Mouse (Mus musculus) ES-Bruce4 (cell line): ENCODE data around the gene Unc119.

Experiments used
- CTCF ChIP-seq: IDR thresholded peaks from one replicate; pipeline ENCODE4 v1.8.1; 2011; ENCODE audit warnings: low read depth, low read length
- EP300 ChIP-seq: IDR thresholded peaks from 2 replicates; pipeline ENCODE4 v1.6.1; 2011; ENCODE audit warnings: low read depth, low read length; ENCODE audit not compliant: insufficient read depth

DNA sequence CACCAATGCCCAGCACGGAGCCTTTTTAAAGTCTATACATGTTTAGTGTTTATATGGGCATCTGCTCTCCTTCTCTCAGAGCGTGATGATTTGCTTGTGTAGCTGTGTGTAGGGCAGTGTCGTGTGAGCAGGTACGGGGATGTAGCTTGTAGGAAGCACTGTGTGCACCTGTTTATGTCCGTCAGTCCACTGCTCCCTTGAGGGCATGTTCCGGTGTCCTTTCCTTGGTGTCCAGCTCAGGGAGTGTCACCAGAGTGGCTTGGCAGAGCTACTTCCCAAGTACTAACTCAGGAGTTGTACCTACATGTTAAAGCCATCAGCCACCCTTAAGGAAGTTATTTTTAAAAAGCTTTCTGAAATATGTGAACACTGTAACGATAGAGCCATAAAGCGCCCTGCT, 6.2 kb upstream of the Unc119 start:
- TF ChIP-seq CTCF: no peak
- TF ChIP-seq EP300: no peak
